Mouse (Mus musculus) monocyte, adult 5-6 weeks (primary cell): ENCODE results near the gene Plbd1. TPM values are rescaled to one million over a fixed set of nuclear protein-coding genes. Genes with fewer than 3 reads are reported as not detected.

Source experiments
- ATAC-seq: fragments of 153-309, 156-312 bp; replicated peaks from 2 replicates; pipeline ENCODE4 v1.8.0; 2017; ENCODE audit warnings: mild to moderate bottlenecking; ENCODE audit not compliant: low TSS enrichment, insufficient number of reproducible peaks, severe bottlenecking, poor library complexity, low FRiP score
- total RNA-seq: library from RNA; stranded (forward); fragments of 200-1000, 200-491, 200-594 nt; gene quantifications from 3 replicates; pipeline ENCODE4 v1.2.3, GENCODE M21; 2017

Plbd1 gene
- total RNA-seq: 233 to 370 TPM (median 331 TPM) in 3 replicates

DNA sequence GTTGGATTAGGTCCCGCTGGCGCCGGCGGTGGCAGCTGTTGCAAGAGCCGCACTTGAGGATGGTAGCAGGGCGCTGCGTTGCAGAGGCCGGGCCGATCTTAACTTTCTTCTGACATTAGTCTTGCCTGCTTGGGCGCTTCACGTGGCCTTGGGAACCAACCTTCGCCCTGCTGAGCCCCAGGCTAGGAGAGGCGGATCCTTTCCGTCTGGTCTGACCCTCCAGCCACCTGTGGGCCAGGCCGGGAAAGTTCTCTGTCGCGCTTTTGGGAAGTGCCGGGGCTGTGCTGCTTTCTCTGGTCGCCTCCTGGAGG, at the start of gene Plbd1:
Plbd1 (minus strand) TSS at position 223 of the 311 bp plus-strand sequence.
- peak; percentile 56 for ATAC-seq

DNA sequence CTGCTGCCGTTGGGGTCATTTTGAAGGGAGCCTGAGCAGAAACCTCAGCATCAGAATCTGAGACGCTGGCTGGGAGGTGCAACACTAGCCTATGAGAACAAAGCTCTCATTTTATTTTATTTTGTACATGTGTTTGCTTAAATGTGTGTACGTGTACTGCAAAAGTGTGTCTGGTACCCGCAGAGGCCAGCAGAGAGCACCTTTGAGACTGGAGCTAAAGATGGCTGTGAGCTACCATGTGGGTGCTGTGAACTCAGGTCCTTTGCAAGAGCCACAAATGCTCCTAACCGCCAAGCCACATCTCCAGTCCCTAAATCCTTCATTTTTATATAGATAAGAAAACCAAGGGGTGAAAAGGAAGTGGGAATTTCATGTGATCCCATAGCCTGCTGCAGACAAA, 48.7 kb upstream of the Plbd1 start:
- no peak for ATAC-seq

DNA sequence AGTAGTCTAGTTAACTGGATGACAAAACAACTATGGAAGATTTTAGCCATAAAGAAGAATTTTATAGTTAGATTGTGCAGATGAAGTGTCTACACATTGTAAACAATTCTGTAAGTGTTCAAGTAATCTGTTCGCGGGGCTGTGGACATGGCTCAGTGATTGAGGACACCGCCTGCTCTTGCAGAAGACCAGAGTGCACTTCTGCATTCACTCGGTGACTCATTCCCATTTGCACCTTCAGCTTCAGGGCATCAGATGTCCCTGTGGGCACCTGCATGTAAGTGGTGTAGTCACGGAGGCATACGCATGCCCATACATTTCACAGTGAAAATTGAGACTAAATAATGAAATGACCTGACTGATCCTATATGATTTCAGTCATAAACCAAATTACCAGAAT, 46.9 kb upstream of the Plbd1 start:
- 0 out of 2 replicates have a peak, but pooled peaks have one; percentile 43 for ATAC-seq

DNA sequence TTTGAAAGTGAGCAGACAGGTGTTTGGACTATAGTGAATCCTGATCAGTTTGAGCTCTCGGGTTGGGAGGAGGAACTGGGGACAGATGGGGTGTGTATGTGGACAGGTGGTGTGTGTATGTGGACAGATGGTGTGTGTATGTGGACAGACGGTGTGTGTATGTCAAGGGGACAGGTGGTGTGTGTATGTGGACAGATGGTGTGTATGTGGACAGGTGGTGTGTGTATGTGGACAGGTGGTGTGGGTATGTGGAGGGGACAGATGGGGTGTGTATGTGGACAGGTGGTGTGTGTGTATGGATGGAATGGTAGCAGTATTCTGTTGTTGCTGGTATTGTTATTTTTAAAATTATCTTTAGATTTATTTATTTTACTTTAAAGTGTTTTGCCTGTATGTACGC, 40.1 kb upstream of the Plbd1 start:
- no peak for ATAC-seq

DNA sequence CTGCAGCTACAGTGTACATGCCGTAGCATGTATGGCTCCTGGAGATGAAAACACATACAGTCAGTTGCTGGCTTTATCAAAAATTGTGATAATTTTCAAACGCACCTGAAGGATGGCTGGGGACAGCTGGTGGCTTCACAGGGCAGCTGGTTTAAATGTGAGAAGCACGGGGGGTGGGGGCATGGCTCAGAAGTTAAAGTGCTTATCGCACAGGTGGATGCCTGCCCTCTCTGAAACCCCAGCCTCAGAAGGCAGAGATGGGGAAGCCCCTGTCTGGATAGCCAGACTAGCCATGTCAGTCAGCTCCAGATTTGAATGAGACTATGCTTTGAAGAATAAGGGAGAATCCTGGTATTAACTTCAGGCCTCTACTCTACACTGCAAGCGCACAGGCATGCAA, 39.5 kb upstream of the Plbd1 start:
- no peak for ATAC-seq

DNA sequence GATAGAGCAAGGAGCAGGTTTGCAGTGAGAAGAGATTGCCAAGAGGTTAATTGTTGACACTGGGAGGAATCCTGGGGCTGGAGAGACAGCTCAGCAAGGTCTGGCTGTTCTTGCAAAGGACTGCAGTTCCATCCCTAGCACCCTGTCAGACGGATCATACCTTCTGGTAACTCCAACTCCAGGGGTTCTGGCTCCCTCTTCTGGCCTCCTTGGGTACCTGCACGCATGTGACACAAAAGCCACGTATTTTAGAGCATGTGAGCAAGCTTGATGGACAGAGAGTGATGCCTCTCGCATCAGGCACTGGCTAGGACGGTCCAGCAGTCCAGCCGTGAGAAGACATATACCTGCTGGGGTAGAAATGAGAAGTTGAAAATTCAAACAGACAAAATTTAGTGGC, 29.6 kb upstream of the Plbd1 start:
- no peak for ATAC-seq

DNA sequence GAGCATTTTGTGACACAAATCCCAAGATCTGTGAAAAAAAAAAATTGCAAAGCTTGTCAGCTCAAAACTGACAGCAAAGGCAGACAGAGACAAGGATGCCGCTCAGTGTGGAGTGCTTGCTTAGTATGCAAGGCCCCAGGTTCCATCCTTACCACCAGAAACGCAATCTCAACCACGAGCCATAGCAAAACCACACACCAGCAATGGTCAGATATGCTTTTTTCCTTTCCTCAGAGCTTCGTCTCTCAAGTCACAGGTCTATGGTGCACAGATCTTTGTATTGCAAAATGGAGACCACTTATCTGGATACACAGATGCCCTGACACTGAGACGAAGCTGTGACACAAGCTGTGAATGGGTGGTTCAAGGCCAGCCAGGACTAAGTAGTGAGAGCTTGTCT, 28.8 kb upstream of the Plbd1 start:
- no peak; the same call in 1 of the 2 replicates for ATAC-seq

DNA sequence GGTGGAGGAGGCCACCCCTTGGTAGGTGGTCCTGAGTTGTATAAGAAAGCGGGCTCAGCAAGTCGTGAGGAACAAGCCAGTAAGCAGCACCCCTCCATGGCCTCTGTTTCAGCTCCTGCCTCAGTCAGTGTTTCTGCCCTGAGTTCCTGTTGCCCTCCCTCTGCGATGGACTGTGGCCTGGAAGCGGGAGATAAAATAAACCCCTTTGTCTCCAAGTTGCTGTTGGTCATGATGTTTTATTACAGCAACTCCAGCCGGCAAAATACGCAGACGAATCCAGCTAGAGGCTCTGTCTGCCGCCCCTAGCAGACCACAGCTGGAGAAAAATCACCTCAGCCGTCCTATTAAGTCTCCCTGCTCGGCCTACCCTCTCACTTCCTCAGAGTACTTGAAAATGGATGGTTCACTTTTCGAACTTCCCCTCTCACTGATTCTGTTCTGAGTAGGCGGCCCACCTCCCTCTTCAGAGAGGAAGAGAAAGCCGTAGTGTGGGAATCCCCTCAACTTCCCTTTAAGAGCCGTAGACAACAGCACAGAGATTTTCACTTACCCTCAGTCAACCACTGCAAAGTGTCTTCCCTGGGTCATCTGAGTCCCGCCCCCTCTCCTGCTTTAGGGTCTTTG, 28.2 kb upstream of the Plbd1 start:
- peak; percentile 96 for ATAC-seq

DNA sequence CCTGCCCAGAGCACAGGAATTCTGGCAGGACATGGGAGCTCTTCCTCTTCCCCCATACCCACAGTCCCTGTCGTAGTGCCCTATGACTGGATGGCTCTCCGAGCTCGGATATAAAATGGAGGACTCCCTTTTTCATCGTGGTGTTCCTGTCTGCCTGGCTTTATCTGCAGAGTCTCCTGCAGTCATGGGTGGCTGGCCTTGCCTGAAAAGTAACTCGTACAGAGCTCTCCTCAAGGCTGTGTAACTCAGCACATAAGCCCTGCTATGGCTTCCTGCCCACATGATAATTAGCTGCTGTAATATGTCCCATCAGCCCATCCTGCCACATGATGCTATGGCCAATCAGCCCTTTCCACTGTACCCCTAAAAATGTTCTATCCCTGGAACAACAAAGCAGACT, 23.7 kb upstream of the Plbd1 start:
- no peak for ATAC-seq

DNA sequence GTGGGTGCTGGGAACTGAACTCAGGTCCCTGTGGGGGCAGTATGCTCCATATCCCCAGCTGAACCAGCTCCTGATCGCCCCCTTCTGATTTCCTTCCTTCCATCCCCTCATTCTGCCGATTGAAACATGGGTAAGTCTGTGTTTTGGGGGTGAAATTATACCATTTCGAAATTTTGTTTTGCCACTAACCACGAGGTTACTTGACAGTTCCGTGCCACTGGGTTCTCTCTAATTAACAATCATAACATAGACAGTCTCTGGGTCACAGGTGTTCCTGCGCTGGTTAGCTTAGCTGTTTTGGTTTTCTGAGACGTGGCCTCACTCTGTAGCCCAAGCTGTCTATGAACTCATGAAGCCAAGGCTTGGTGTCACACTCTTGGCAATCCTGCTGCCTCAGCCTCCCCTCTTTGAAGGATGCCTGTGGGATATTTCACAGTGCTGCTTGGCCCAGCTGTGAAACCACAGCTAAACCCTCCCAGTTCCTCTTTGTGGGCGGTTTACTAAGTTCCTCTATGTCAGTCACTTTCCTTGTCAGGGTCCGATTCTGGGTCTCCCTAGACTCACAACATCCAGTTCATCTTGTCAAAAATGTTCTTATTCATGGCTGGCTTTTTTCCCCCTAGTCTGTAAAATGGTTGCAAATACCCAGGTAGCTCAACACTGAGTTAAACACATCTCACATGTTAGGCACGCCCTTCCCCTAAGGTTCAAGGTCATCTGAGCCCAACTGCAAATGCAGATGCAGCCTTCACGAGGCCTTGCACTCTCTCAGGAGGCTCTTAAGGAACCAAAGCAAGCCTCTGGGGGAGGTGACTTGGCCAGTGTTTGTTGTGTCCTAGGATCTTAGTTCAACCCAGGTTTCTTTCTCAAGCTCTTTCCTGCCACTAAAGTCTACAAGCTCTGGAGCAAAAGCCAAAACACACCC, 21.9 kb upstream of the Plbd1 start:
- ATAC-seq: peak; percentile 97

DNA sequence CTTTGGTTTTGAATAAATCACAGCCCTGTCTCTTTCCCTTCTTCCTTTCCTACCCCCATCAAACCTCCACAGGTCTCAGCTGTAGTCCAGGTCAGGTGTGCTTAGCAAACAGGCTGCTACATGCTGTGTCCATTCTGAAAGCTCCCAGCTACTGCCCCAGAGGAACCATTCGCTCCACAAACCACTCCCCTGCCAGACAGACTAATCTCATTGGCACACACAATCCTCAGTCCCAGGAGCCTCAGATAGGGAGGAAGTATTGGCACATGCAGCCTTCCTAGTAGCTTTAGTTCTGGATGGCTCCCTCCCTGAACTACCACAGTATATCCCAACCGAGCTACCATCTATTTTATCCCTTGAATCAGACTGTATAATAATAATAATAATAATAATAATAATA, 17.7 kb upstream of the Plbd1 start:
- no peak for ATAC-seq

DNA sequence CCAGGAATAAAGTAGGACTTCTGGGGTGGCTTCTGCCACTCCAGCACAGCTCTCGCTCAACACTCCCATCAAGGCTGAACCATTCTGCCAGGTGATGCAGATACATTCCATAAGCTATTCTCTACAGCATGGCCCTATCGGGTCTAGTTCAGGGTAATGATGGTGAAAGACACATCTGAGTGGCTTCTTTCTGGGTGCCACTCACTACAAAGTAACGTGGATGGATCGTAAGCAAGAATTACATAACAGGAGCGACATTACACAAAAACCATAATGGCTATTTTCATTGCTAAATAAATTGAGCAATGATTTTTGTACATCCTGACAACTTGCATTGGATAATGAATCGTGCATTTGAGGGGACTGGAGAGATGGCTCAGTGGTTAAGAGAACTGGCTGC, 13.2 kb upstream of the Plbd1 start:
- ATAC-seq: no peak

DNA sequence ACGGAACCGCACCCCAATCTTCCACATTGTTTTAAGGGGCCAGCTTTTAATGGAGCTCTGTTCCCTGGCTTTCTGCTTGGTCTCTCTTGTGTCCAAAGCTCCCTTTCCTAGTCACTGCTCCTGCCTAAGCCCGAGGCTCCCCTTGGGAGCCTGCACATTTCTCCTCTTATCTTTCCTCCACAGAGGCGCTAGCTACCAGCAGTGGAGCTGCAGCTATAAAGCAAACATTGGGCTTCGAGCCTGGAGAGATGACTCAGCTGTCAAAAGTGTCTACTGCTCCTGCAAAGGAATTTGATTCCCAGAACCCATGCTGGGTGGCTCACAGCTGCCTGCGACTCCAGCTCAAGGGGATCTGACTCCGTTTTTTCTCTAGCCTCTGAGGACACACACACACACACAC, 10.7 kb upstream of the Plbd1 start:
- ATAC-seq: no peak

DNA sequence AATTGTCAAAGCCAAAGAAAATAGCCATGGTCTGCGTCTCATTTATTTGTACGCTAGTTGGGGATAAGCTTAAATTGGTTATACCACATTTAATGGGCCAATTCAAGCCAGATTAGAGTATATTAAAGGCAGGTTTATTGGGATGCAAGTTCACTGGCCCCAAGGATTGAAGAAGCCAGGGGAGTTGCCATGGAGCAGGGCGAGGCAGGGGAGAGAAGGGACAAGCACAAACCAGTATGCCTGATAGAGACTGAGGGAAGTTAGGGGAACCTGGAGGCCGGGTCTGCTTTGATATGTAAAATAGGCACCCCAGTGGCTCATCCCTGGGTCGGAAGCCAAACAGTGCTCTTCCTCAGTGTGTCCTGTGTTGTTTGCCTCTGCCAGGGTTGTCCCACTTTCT, 7.5 kb upstream of the Plbd1 start:
- ATAC-seq: no peak

DNA sequence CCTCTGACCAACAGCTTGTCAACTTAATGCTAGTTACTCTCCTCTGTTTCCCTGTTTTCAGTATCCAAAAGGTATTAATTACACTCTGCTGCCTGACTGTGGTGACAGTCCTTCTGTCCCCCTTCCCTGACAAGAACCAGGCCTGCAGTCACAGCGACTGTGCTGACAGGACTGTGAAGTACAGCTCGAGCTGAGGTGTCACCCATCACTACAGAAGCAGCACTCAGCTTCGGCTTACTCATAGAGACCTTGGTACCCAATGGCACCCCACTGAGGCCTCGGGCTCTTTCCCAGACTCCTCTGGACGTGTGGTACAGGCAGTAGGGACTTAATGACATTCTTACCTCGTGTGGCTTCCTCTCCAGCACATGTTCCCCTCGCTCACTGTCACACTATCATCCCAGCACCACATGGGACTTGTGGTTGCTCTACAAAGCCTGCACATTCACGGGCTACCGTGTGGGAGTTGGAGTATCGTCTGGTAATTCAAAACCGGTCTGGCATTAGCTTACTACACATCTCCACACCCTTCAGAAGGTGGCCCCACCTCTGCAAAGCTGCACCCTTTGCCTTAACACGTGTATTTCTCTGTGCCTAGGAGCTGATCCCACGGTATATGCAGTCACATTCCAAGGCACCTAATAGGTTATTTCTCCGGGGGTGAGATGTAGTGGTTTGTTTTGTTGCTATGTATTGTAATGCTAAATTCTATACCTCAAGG, 6.7 kb upstream of the Plbd1 start:
- ATAC-seq: no peak

DNA sequence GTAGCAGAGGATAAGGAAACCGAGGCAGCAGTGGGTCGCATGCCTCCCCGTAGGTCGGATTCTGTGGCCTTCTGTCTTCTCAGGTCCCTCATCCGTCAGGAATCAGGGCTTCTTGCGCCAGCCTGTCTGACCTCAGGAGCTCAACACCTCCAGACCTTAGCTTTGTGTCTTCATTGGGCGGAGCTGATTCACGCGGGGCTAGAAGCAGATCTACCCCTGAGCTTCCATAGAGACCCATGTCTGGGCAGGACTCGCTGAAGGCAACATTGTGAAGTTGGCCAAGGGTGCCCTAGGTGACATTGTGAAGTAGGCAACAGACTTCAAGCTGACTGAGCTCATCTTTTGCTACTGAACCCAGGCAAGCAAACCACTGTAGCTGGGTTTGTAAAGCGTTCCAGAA, 335 bp upstream of the Plbd1 start:
- no peak for ATAC-seq

DNA sequence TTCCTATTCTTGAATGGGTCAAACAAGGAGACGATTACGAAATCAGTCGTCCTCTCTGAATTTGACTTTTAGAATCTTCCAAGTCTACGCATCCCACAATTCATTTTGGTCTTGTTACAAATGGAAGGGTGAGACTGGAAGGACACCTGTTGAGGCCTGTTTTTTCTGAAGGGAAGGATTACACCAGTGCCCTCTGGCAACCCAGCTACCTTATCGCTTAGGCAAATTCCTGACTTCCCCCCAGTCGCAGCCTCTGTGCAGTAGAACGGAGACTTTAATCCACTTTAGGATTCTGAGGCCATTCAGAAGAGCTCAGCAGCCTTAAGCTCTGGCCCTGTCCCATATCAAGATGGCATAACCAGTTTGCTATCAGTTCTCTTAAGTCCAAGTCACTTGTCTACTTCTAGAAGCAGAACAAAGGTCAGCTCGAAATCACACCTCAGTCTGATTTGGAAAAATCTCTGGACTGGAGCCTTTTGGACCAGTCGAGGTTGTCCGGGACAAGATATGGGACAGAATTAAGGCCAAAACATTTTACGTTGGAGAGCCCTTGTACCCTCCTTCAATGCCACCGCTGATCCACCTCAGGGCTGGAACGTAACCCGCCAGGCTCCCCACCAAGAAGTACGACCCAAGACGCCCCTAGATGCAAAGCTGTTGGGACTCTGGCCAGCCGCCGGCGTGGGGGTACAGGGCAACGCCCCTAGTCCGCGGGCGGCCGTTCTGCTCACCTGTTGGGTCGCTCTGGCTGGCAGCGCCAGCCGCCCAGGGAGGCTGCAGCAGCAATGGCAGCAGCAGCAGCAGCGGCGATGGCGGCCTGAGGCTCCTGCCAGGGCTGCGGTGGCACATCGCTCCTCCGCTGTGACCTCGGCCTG, 660 bp downstream of the Plbd1 start:
- no peak for ATAC-seq

DNA sequence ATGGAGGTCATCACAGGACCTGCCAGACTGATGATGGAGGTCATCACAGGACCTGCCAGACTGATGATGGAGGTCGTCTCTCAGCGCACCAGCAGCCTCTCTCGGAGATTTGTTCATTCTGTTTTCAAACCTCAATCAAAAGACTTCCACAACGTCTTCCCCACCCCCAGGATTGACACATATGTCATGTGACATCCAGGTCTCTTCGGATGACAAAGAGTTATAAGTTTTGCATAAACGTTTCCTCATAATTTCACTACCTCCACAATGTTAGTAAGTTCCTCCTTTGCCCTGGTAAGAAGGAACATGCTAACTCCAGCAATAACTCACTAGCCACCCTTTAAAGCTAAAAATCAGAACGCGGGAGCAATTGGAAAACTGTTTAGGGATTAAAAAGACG, 2.5 kb downstream of the Plbd1 start:
- ATAC-seq: peak; percentile 80

DNA sequence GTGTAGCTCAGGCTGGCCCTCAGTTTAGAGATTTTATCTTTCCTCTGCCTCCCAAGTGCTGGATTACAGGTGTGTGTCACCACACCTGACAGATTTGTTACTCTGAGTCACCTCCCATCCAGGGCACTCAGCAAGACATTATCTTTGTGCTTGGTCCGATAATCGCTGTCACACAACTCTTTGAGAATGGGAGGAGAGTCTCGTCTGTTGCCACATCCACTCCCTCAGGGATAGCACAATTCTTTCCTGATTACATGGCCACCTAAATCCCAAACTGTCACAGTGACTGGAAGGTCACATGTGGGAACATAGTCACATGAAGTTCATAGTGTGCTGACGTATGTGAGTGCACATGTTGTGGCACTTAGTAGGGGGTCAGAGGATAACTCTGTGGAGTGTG, 3.4 kb downstream of the Plbd1 start:
- no peak for ATAC-seq
